Mouse (Mus musculus) CH12.LX (cell line): ENCODE results near the gene Add2. TPM values are rescaled to one million over a fixed set of nuclear protein-coding genes. Genes with fewer than 3 reads are reported as not detected.

Experiments
- DNase-seq: peaks from one replicate; pipeline ENCODE4 v3.0.0-alpha.2; 2013; ENCODE audit errors: extremely low read depth
- H3K27ac ChIP-seq: 2 replicates; pipeline ENCODE4 v1.5.1; 2012; ENCODE audit warnings: low read depth, mild to moderate bottlenecking, control low read depth, moderate library complexity; ENCODE audit not compliant: insufficient read depth
- H3K27me3 ChIP-seq: replicated peaks from 2 replicates; pipeline ENCODE3; 2012; ENCODE audit warnings: inconsistent platforms
- H3K36me3 ChIP-seq, 2 experiments: replicated peaks in 1 of 2; 2 replicates each; pipeline versions ENCODE3 to v1.6.1; 2012; ENCODE audit warnings: inconsistent platforms in 1 of 2, low read length in 1 of 2, mild to moderate bottlenecking in 1 of 2, mixed read lengths in 1 of 2, moderate library complexity in 1 of 2; ENCODE audit not compliant: control insufficient read depth in 1 of 2, insufficient read depth in 1 of 2
- H3K4me1 ChIP-seq, 2 experiments: 2 replicates each; pipeline ENCODE4 v1.6.1; 2012; ENCODE audit warnings: inconsistent platforms in 1 of 2, moderate library complexity in 1 of 2; ENCODE audit not compliant: insufficient read depth in 2 of 2, control insufficient read depth in 1 of 2
- H3K4me2 ChIP-seq: 2 replicates; pipeline ENCODE4 v1.6.1; 2012; ENCODE audit warnings: low read depth, mild to moderate bottlenecking, control low read depth; ENCODE audit not compliant: poor library complexity, insufficient read depth, severe bottlenecking
- H3K4me3 ChIP-seq, 3 experiments: fragments of 150-350 bp in 1 of 3; sonication (generic) in 1 of 3; replicated peaks in 1 of 3; 2 replicates each; pipeline versions ENCODE3 to v1.5.1; 2011 to 2012; ENCODE audit warnings: low read depth in 2 of 3, low read length in 2 of 3, mild to moderate bottlenecking in 2 of 3, moderate library complexity in 2 of 3, control low read depth in 1 of 3, improper control_type of control experiment in 1 of 3, inconsistent platforms in 1 of 3, mixed read lengths in 1 of 3; ENCODE audit not compliant: poor library complexity in 1 of 3
- H3K79me2 ChIP-seq: replicated peaks from 2 replicates; pipeline ENCODE4 v1.6.1; 2012; ENCODE audit warnings: mild to moderate bottlenecking, moderate library complexity; ENCODE audit not compliant: control insufficient read depth, poor library complexity, insufficient read depth, severe bottlenecking; ENCODE audit errors: extremely low read depth
- H3K9ac ChIP-seq: 2 replicates; pipeline ENCODE4 v1.6.1; 2012; ENCODE audit warnings: low read depth, mild to moderate bottlenecking, control low read depth, moderate library complexity; ENCODE audit not compliant: insufficient read depth
- H3K9me3 ChIP-seq: replicated peaks from 2 replicates; pipeline ENCODE3; 2012; ENCODE audit warnings: low read length, inconsistent platforms, mixed read lengths
- BHLHE40 ChIP-seq: IDR thresholded peaks from 2 replicates; pipeline ENCODE4 v1.6.1; 2011; ENCODE audit warnings: mild to moderate bottlenecking, low read depth, low read length, improper control_type of control experiment
- CHD1 ChIP-seq: IDR thresholded peaks from 2 replicates; pipeline ENCODE4 v1.6.1; 2012; ENCODE audit warnings: low read depth, low read length, improper control_type of control experiment, inconsistent platforms
- CHD2 ChIP-seq: IDR thresholded peaks from 2 replicates; pipeline ENCODE4 v1.6.1; 2011; ENCODE audit warnings: low read length, improper control_type of control experiment
- CTCF ChIP-seq, 2 experiments: IDR thresholded peaks in 1 of 2; conservative IDR thresholded peaks in 1 of 2; 2 replicates each; pipeline ENCODE4 v1.5.1; 2011 to 2012; ENCODE audit warnings: low read depth in 2 of 2, low read length in 2 of 2, improper control_type of control experiment in 1 of 2, inconsistent platforms in 1 of 2, mild to moderate bottlenecking in 1 of 2, moderate library complexity in 1 of 2
- EP300 ChIP-seq: IDR thresholded peaks from 2 replicates; pipeline ENCODE4 v1.6.1; 2011; ENCODE audit warnings: low read length, improper control_type of control experiment
- JUN ChIP-seq: IDR thresholded peaks from 2 replicates; pipeline ENCODE4 v1.6.1; 2011; ENCODE audit warnings: low read depth, mild to moderate bottlenecking, low read length, improper control_type of control experiment, moderate library complexity; ENCODE audit not compliant: insufficient read depth
- KAT2A ChIP-seq: IDR thresholded peaks from 2 replicates; pipeline ENCODE4 v1.6.1; 2012; ENCODE audit warnings: low read length, improper control_type of control experiment, inconsistent platforms; ENCODE audit not compliant: insufficient replicate concordance
- MAX ChIP-seq: IDR thresholded peaks from 2 replicates; pipeline ENCODE4 v1.6.1; 2011; ENCODE audit warnings: low read length, improper control_type of control experiment
- MXI1 ChIP-seq: IDR thresholded peaks from 2 replicates; pipeline ENCODE4 v1.6.1; 2011; ENCODE audit warnings: mild to moderate bottlenecking, low read depth, low read length, improper control_type of control experiment
- MYC ChIP-seq: IDR thresholded peaks from 2 replicates; pipeline ENCODE4 v1.6.1; 2011; ENCODE audit warnings: low read depth, mild to moderate bottlenecking, improper control_type of control experiment, low read length
- NRF1 ChIP-seq: IDR thresholded peaks from 2 replicates; pipeline ENCODE4 v1.6.1; 2014; ENCODE audit warnings: low read depth, mild to moderate bottlenecking, inconsistent platforms, low read length, improper control_type of control experiment, moderate library complexity
- PAX5 ChIP-seq: IDR thresholded peaks from 2 replicates; pipeline ENCODE4 v1.6.1; 2012; ENCODE audit warnings: low read length, inconsistent platforms, mixed read lengths
- POLR2A ChIP-seq: IDR thresholded peaks from 2 replicates; pipeline ENCODE4 v1.6.1; 2011; ENCODE audit warnings: low read depth, mild to moderate bottlenecking, improper control_type of control experiment, low read length
- RAD21 ChIP-seq: IDR thresholded peaks from 2 replicates; pipeline ENCODE4 v1.6.1; 2011; ENCODE audit warnings: low read depth, mild to moderate bottlenecking, low read length, improper control_type of control experiment, moderate library complexity
- RCOR1 ChIP-seq: conservative IDR thresholded peaks from 2 replicates; pipeline ENCODE4 v1.6.1; 2012; ENCODE audit warnings: low read depth, mild to moderate bottlenecking, inconsistent platforms, low read length, improper control_type of control experiment
- SIN3A ChIP-seq: IDR thresholded peaks from 2 replicates; pipeline ENCODE4 v1.6.1; 2012; ENCODE audit warnings: low read length, improper control_type of control experiment, inconsistent platforms
- SMC3 ChIP-seq: IDR thresholded peaks from 2 replicates; pipeline ENCODE4 v1.6.1; 2011; ENCODE audit warnings: low read depth, low read length, improper control_type of control experiment
- TBP ChIP-seq: conservative IDR thresholded peaks from 2 replicates; pipeline ENCODE4 v1.6.1; 2011; ENCODE audit warnings: low read depth, low read length, improper control_type of control experiment
- ZMIZ1 ChIP-seq: IDR thresholded peaks from 2 replicates; pipeline ENCODE4 v1.6.1; 2012; ENCODE audit warnings: low read depth, mild to moderate bottlenecking, inconsistent platforms, low read length, improper control_type of control experiment
- dilution Hi-C: fragments of 300-500 bp; cut with MboI; formaldehyde crosslinking; loops from 2 replicates; pipeline ENCODE4 v1.14.3; 2020; ENCODE audit warnings: low sequenced_read_pairs; ENCODE audit not compliant: extremely low pct_unique_long_range_greater_than_20kb, extremely low pct_ligation_motif_present
- in situ Hi-C: fragments of 300-500 bp; cut with MboI; formaldehyde crosslinking; loops from 3 replicates; pipeline ENCODE4 v1.14.3; 2019; ENCODE audit warnings: low sequenced_read_pairs, low pct_ligation_motif_present, low pct_unique_long_range_greater_than_20kb, mixed read lengths
- polyA plus RNA-seq: library from polyadenylated mRNA; unstranded; fragments of >175 nt; gene quantifications from 2 replicates; pipeline ENCODE4 v1.2.1, GENCODE M21; 2012; ENCODE audit warnings: low read depth; ENCODE audit not compliant: insufficient read length
- total RNA-seq, 2 experiments: library from RNA; depleted of rRNA; stranded (reverse); fragments of 300-350 nt in 1 of 2; fragments of >200 nt in 1 of 2; gene quantifications; 2 replicates each; pipeline ENCODE4 v1.2.3; 2012 to 2014

The Add2 gene
- total and polyA plus RNA-seq, 3 experiments, result 0.11 TPM; not detected in 2

DNA sequence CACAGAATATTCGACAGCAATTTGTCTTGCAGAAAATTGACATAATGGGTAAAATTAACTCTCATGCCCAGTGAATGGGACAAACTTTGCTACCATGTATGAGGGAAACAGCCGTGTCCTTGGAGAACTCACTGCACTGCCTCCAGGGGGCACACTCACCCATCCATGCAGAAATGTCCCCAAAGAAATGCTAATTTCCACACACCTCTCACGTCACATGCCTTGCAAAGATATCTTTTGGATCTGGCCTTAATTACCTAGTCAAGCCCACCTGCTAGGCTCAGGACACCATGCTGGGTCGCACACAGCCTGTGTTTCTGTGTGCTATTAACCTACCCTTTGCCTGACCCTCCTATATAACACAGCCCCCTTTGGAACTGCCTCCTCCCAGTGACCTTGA lies 100.0 kb downstream of the Add2 start:
- H3K4me3 ChIP-seq, result no peak overlapping the region
- peaks cover 78% of the 10 kb centered on the region for H3K27me3 ChIP-seq
- H3K9me3 ChIP-seq, result no peaks in the 10 kb centered on the region
- H3K9ac ChIP-seq, result no peak overlapping the region
- no peaks in the 10 kb centered on the region for H3K36me3 ChIP-seq
- peak; percentile 16 for DNase-seq
- dilution Hi-C loops (no loop called here), in situ Hi-C loops (loop anchor here (5.0 kb wide), 1 partner anchor 234 kb away; no protein-coding TSS in a partner anchor)
- H3K27ac ChIP-seq, result no peak overlapping the region
- no peak overlapping the region for H3K4me2 ChIP-seq
- peaks cover 0 to 4% of the 10 kb centered on the region in 2 experiments; a peak in 2 of 4 replicates for H3K4me1 ChIP-seq
- H3K79me2 ChIP-seq, result no peaks in the 10 kb centered on the region
- TF ChIP-seq SMC3 (peak; percentile 45), CTCF (conservative IDR thresholded peaks at IDR 0.05 in 1 of 2, IDR thresholded peaks at IDR 0.05 in 1 of 2; ENCODE audit: low read depth in 2 of 2, low read length in 2 of 2) (peak; percentile 27 to 64; a peak in 3 of 4 replicates), TBP (no peak)

- Histone ChIP-seq H3K36me3 (no peaks in the 10 kb centered on the region), H3K27me3 (peaks cover 76% of the 10 kb centered on the region), H3K4me1 (peaks cover 0 to 4% of the 10 kb centered on the region in 2 experiments; a peak in 2 of 4 replicates), H3K4me3 (no peak overlapping the region), H3K4me2 (no peak overlapping the region), H3K79me2 (no peaks in the 10 kb centered on the region), H3K9me3 (no peaks in the 10 kb centered on the region), H3K9ac (no peak overlapping the region), H3K27ac (no peak overlapping the region)
- no peak for DNase-seq
- dilution Hi-C loops (no loop called here), in situ Hi-C loops (loop anchor here (5.0 kb wide), 1 partner anchor 232 kb away; no protein-coding TSS in a partner anchor)
- 0 out of 2 replicates have a peak, but pooled peaks have one; percentile 10 for TF ChIP-seq BHLHE40
- no peak for TF ChIP-seq MAX
Observed at GRCm38 (mm10) chr6:86129872-86130498, 101.5 kb downstream of the Add2 start.

GRCm38 (mm10) chr6:86133882-86134281 lies 105.4 kb downstream of the Add2 start:
- no peak for DNase-seq

More at GRCm38 (mm10) chr6:86133882-86134281, 105.4 kb downstream of the Add2 start:
- H3K4me1 ChIP-seq, result no peaks in the 10 kb centered on the region
- H3K4me3 ChIP-seq, result no peak overlapping the region
- H3K27me3 ChIP-seq, result peaks cover 70% of the 10 kb centered on the region
- dilution Hi-C loops (no loop called here), in situ Hi-C loops (no loop called here)
- H3K36me3 ChIP-seq, result no peaks in the 10 kb centered on the region
- no peak overlapping the region for H3K9ac ChIP-seq
- TF ChIP-seq CHD2 (no peak), RCOR1 (no peak), NRF1 (no peak), PAX5 (no peak), CTCF (conservative IDR thresholded peaks at IDR 0.05 in 1 of 2, IDR thresholded peaks at IDR 0.05 in 1 of 2; ENCODE audit: low read depth in 2 of 2, low read length in 2 of 2) (no peak), KAT2A (no peak), MYC (no peak), BHLHE40 (no peak), SIN3A (no peak), RAD21 (no peak), ZMIZ1 (no peak), EP300 (no peak), CHD1 (no peak), MXI1 (no peak), POLR2A (no peak), JUN (no peak)
- H3K79me2 ChIP-seq, result no peaks in the 10 kb centered on the region
- no peak overlapping the region for H3K27ac ChIP-seq
- H3K9me3 ChIP-seq, result peaks cover 6% of the 10 kb centered on the region
- H3K4me2 ChIP-seq, result no peak overlapping the region
